Comparison of ENCODE assay signal across 10 mouse cellular contexts in the genomic region with DNA sequence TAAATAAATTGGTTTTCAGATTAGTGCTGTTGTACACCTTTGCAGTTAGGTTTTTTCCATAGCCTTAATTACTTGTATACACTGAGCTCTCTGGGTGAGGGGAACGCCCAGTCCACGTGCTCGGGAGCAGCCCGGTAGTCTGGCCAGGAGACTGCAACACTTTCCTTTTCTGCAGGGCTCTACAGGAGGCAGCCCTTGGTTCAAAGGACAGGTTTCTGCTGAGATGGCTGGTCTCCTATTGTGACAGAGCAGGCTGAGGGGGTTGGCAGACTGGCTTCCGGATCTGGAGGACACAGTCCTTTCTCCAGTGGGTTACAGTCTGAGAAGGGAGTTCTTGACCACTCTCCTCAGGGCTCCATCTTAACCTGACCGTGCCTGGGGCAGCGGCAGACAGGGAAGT.
DNase-seq lines count a peak whose midpoint lies in the region; ATAC-seq and TF ChIP-seq lines count a peak whose summit lies in the region.
"Had no signal": no experiment of that assay in that cellular context is flagged by ENCODE, and none has a peak within 500 bp of the region (broad histone marks: within the 10 kb centered on the region; RNA-seq: fewer than 3 reads in every experiment).

No protein-coding gene starts in this region.

- no peak for TF ChIP-seq CTCF in left cerebral cortex, adult 2 months (IDR thresholded peaks at IDR 0.05)

- H3K4me1 ChIP-seq in liver, embryonic 16.5 days (ENCODE audit: control insufficient read depth, low read depth, low read length): 0 out of 2 replicates have a peak, but pooled peaks cover 2% of the 10 kb centered on the region
- no peaks in the 10 kb centered on the region for H3K4me1 ChIP-seq in liver, embryonic 11.5 days (replicated peaks; ENCODE audit: control insufficient read depth, insufficient read depth, low read length)
- peaks cover 19% of the 10 kb centered on the region; the same call in 1 of the 2 replicates for H3K4me1 ChIP-seq in stomach, embryonic 15.5 days
- H3K4me1 ChIP-seq in forebrain, embryonic 14.5 days (ENCODE audit: control insufficient read depth, insufficient read depth, low read length): no peaks in the 10 kb centered on the region

- H3K27me3 ChIP-seq in liver, embryonic 16.5 days (ENCODE audit: control insufficient read depth, insufficient read depth, low read depth, low read length): peaks cover 4% of the 10 kb centered on the region; the same call in 1 of the 2 replicates
- H3K27me3 ChIP-seq in liver, embryonic 11.5 days (replicated peaks; ENCODE audit: control insufficient read depth, insufficient read depth, low read length): peaks cover 5% of the 10 kb centered on the region
- H3K27me3 ChIP-seq in stomach, embryonic 15.5 days (replicated peaks): no peaks in the 10 kb centered on the region
- H3K27me3 ChIP-seq in forebrain, embryonic 14.5 days (replicated peaks; ENCODE audit: control insufficient read depth, insufficient read depth, low read length): no peaks in the 10 kb centered on the region

- H3K9ac ChIP-seq in liver, embryonic 16.5 days (ENCODE audit: low read depth, low read length): no peak overlapping the region
- no peak overlapping the region for H3K9ac ChIP-seq in liver, embryonic 11.5 days (ENCODE audit: low read depth, low read length)
- no peak overlapping the region for H3K9ac ChIP-seq in stomach, embryonic 15.5 days
- no peak overlapping the region for H3K9ac ChIP-seq in forebrain, embryonic 14.5 days (ENCODE audit: low read length)

- no peaks in the 10 kb centered on the region for H3K36me3 ChIP-seq in liver, embryonic 16.5 days (ENCODE audit: control insufficient read depth, insufficient read depth)
- no peaks in the 10 kb centered on the region for H3K36me3 ChIP-seq in liver, embryonic 11.5 days (ENCODE audit: control insufficient read depth, insufficient read depth, low read length)
- H3K36me3 ChIP-seq in stomach, embryonic 15.5 days: no peaks in the 10 kb centered on the region
- no peaks in the 10 kb centered on the region for H3K36me3 ChIP-seq in forebrain, embryonic 14.5 days (ENCODE audit: control insufficient read depth, insufficient read depth, low read length)

- peak; percentile 62 for ATAC-seq in liver, embryonic 16.5 days (ENCODE audit: low read depth)
- ATAC-seq in liver, embryonic 11.5 days (replicated peaks; ENCODE audit: low FRiP score): no peak
- ATAC-seq in stomach, embryonic 15.5 days (ENCODE audit: insufficient read depth, low FRiP score, low read depth): peak; percentile 57; the same call in 1 of the 2 replicates
- no peak for ATAC-seq in forebrain, embryonic 14.5 days

- no peak overlapping the region for H3K27ac ChIP-seq in liver, embryonic 16.5 days (ENCODE audit: low read length)
- no peak overlapping the region for H3K27ac ChIP-seq in liver, embryonic 11.5 days (ENCODE audit: low read depth, low read length)
- H3K27ac ChIP-seq in stomach, embryonic 15.5 days: peak overlapping the region; percentile 75
- H3K27ac ChIP-seq in forebrain, embryonic 14.5 days (ENCODE audit: low read depth, low read length): no peak overlapping the region
- H3K27ac ChIP-seq in left cerebral cortex, adult 2 months: no peak overlapping the region

- WGBS in liver, embryonic 16.5 days (ENCODE audit: insufficient replicate concordance): 18% methylated on average over 7 of the region's 7 CpGs
- 28% methylated on average over 7 of the region's 7 CpGs for WGBS in liver, embryonic 11.5 days
- 20% methylated on average over 7 of the region's 7 CpGs for WGBS in stomach, embryonic 15.5 days
- 17% methylated on average over 7 of the region's 7 CpGs for WGBS in forebrain, embryonic 14.5 days

- no peak for DNase-seq in liver, embryonic 11.5 days (ENCODE audit: low spot score)
- DNase-seq in kidney, adult 18-20 months: peak; percentile 70
- DNase-seq in lung, adult 18-20 months: peak; percentile 49 to 60
- DNase-seq in forebrain, embryonic 14.5 days (ENCODE audit: low spot score): no peak
- no peak for DNase-seq in left cerebral cortex, postnatal 14 days (ENCODE audit: low spot score in 2 of 2)
- DNase-seq in left cerebral cortex, adult 2 months (ENCODE audit: extremely low spot score in 1 of 2, low spot score in 2 of 2): no peak
- DNase-seq: cerebellum, adult 11 months had no signal

- H3K4me2 ChIP-seq in liver, embryonic 16.5 days (ENCODE audit: low read depth, low read length): no peak overlapping the region
- H3K4me2 ChIP-seq in liver, embryonic 11.5 days: no peak overlapping the region
- peak overlapping the region; percentile 14; the same call in 1 of the 2 replicates for H3K4me2 ChIP-seq in stomach, embryonic 15.5 days
- no peak overlapping the region for H3K4me2 ChIP-seq in forebrain, embryonic 14.5 days (ENCODE audit: low read length)

- no peak overlapping the region for H3K4me3 ChIP-seq in liver, embryonic 16.5 days (ENCODE audit: low read depth, low read length)
- H3K4me3 ChIP-seq in liver, embryonic 11.5 days (ENCODE audit: low read depth, low read length): no peak overlapping the region
- no peak overlapping the region for H3K4me3 ChIP-seq in stomach, embryonic 15.5 days (replicated peaks)
- H3K4me3 ChIP-seq in forebrain, embryonic 14.5 days (ENCODE audit: low read depth, low read length): no peak overlapping the region
- H3K4me3 ChIP-seq in left cerebral cortex, adult 2 months: no peak overlapping the region
- H3K4me3 ChIP-seq: megakaryocyte, embryonic 14.5 days had no signal

- intact Hi-C loops in left cerebral cortex, postnatal 14 days (cut with DNase I): no loop called here
- intact Hi-C loops in left cerebral cortex, adult 2 months (cut with DNase I): no loop called here

- no peaks in the 10 kb centered on the region for H3K9me3 ChIP-seq in liver, embryonic 16.5 days (replicated peaks; ENCODE audit: control insufficient read depth, low read length)
- H3K9me3 ChIP-seq in liver, embryonic 11.5 days (ENCODE audit: control insufficient read depth, low read length): no peaks in the 10 kb centered on the region
- no peaks in the 10 kb centered on the region for H3K9me3 ChIP-seq in stomach, embryonic 15.5 days
- H3K9me3 ChIP-seq in forebrain, embryonic 14.5 days (replicated peaks; ENCODE audit: control insufficient read depth, low read length): no peaks in the 10 kb centered on the region
- H3K9me3 ChIP-seq: megakaryocyte, embryonic 14.5 days had no signal

Comparison
In these comparisons a context has a peak if more than half of its experiments do, and no peak if none do; other contexts are left out.
1. ATAC-seq: peak in liver, embryonic 16.5 days (single experiment) and stomach, embryonic 15.5 days (single experiment); none in liver, embryonic 11.5 days (single experiment) and forebrain, embryonic 14.5 days (single experiment).
2. DNase-seq: peak in kidney, adult 18-20 months (single experiment) and lung, adult 18-20 months (2 of 2); none in liver, embryonic 11.5 days (single experiment), forebrain, embryonic 14.5 days (single experiment), left cerebral cortex, postnatal 14 days (0 of 2) and left cerebral cortex, adult 2 months (0 of 2).